Mouse (Mus musculus) brown adipose tissue, adult 24 weeks (tissue): ENCODE measurements around the gene Vamp3. TPM values are rescaled to one million over a fixed set of nuclear protein-coding genes. Genes with fewer than 3 reads are reported as not detected.
"Not testable (repeated sequence)": the region's sequence is repeated elsewhere in the genome, so short reads cannot be mapped to it uniquely, and the experiment has no call there.

Experiments
- H3K27ac ChIP-seq: fragments of 200-500 bp; replicated peaks from 2 replicates; pipeline ENCODE4 v1.5.1; 2012; ENCODE audit warnings: low read depth, mild to moderate bottlenecking, low read length
- H3K4me1 ChIP-seq: fragments of 200-500 bp; 2 replicates; pipeline ENCODE4 v1.6.1; 2012; ENCODE audit warnings: low read length, mixed read lengths; ENCODE audit not compliant: control insufficient read depth, insufficient read depth, insufficient read length
- H3K4me3 ChIP-seq: fragments of 200-500 bp; 2 replicates; pipeline ENCODE4 v1.5.1; 2012; ENCODE audit warnings: low read depth, mild to moderate bottlenecking, low read length, moderate library complexity; ENCODE audit not compliant: insufficient read depth
- polyA plus RNA-seq: library from polyadenylated mRNA; stranded (reverse); fragments of >200 nt; gene quantifications from 2 replicates; pipeline ENCODE4 v1.2.4, GENCODE M21; 2012; ENCODE audit not compliant: missing spikeins, insufficient read depth, insufficient read length

The Vamp3 gene
- polyA plus RNA-seq, 1 experiment = 79.5 TPM

DNA sequence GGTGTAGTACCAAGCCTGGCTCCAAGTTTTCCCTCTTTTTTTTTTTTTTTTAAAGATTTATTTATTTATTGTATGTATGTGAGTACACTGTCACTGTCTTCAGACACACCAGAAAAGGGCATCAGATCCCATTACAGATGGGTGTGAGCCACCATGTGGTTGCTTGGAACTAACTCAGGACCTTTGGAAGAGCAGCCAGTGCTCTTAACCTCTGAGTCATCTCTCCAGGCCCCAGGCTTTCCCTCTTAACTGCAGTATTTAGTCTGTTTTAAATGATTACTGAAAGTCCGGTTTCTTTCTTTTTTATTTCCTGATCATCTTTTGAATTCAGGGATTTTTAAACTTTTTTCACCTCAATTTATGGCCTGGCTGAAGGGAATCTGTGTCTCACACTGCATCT lies 40.4 kb downstream of the Vamp3 start:
- not testable (repeated sequence) for H3K4me3 ChIP-seq, H3K27ac ChIP-seq, H3K4me1 ChIP-seq

- H3K27ac ChIP-seq = no peak overlapping the region
- H3K4me3 ChIP-seq = no peak overlapping the region
- no peaks in the 10 kb centered on the region for H3K4me1 ChIP-seq
Measured at GRCm38 (mm10) chr4:151015946-151016345, 41.8 kb downstream of the Vamp3 start.

DNA sequence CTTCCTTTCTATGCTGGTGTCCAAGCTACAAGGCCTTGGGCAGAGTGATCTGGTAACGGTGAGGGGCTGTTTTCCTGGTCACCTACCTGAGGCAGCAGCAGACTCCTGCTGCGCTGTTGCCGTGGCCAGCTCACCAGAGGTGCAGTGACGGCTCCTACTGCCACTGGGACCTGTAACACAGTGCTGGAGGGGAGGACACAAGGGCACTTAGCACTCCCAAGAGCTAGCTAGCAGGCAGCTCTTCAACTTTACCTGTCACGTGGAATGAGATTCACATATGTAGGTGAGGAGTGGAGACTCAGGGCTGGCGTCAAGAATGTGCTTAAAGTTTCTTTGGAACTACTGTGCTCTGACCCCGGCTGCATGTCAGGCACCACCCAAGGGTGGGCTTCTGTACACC lies 47.4 kb downstream of the Vamp3 start:
- no peaks in the 10 kb centered on the region for H3K4me1 ChIP-seq
- H3K4me3 ChIP-seq = no peak overlapping the region
- no peak overlapping the region for H3K27ac ChIP-seq

GRCm38 (mm10) chr4:151006945-151007344 lies 50.8 kb downstream of the Vamp3 start:
- H3K27ac ChIP-seq = no peak overlapping the region
- no peak overlapping the region for H3K4me3 ChIP-seq
- no peaks in the 10 kb centered on the region for H3K4me1 ChIP-seq

DNA sequence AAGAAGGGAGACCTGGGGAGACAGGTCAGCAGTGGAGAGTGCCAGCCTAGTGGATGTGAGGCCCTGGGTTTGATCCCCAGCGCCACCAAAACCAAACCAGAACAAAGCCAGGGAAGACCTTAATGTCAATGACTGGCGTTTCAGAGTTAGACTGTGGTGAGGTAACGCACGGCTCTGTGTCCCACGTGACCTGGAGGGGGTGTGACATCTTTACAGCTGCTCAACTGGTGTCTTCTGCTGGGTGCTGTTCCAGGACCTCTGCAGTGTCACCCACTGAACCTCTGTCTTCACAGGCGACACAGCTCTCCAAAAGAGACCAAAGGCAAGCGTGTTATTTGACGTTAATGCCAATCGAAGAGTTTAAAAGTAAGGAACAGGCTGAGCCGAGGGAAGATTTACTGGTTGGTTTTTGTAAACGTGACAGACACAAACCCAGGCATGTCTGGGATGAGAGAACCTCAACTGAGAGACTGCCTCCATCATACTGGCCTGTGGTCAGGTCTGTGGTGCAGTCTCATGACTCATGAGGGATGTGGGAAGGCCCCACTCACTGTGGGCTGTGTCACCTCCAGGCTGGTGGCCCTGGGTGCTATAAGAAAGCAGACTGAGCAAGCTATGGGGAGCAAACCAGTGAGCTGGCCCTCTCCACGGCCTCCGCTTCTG lies 52.0 kb downstream of the Vamp3 start:
- no peak overlapping the region for H3K4me3 ChIP-seq
- H3K27ac ChIP-seq = no peak overlapping the region
- no peaks in the 10 kb centered on the region for H3K4me1 ChIP-seq

DNA sequence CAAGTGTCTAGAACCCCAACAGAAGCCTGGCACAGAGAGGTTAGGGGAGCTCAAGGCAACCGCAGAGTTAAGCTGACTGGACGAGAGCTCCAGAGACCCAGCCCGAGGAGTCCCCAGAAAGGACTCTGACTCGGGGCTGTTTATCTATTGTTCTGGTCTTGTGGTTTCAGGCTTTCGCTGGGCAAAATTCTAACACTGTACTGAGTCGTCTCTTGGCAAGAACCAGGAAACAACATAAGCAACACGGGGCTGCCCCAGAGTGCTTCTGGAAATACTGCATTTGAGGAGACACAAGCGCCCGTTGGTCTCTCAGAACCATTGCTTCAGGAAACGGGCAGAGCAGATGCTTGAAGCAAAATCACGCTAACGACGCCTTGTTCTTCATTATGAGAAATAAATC lies 56.4 kb downstream of the Vamp3 start:
- Histone ChIP-seq H3K27ac (no peak overlapping the region), H3K4me3 (no peak overlapping the region)

GRCm38 (mm10) chr4:150998626-150999025 lies 59.1 kb downstream of the Vamp3 start:
- H3K27ac ChIP-seq = no peak overlapping the region
- H3K4me1 ChIP-seq = no peaks in the 10 kb centered on the region
- no peak overlapping the region for H3K4me3 ChIP-seq

More for the DNA sequence above, 56.4 kb downstream of the Vamp3 start:
- H3K4me1 ChIP-seq = no peaks in the 10 kb centered on the region

Other genes starting within 250 kb of the Vamp3 start
- 14.8 and 32.1 TPM in 2 replicates for gene Errfi1, start 204.0 kb downstream of the Vamp3 start, polyA plus RNA-seq
- gene Park7, start 143.5 kb downstream of the Vamp3 start, polyA plus RNA-seq = 176 and 208 TPM in 2 replicates
- gene Tnfrsf9, start 143.4 kb downstream of the Vamp3 start, polyA plus RNA-seq = not detected in 2 replicates
- gene Uts2, start 60.9 kb downstream of the Vamp3 start, polyA plus RNA-seq = not detected in 2 replicates
- gene Per3, start 13.3 kb downstream of the Vamp3 start, polyA plus RNA-seq = 7.0 and 17.9 TPM in 2 replicates
- gene Gm13090, start 31.6 kb upstream of the Vamp3 start, polyA plus RNA-seq = not detected in 2 replicates